Mouse (Mus musculus) lung, embryonic 14.5 days (tissue): Measurements from ENCODE around the gene Slc25a22. TPM values are rescaled to one million over a fixed set of nuclear protein-coding genes. Genes with fewer than 3 reads are reported as not detected.
A peak's percentile ranks its signal among the peaks of the same experiment; 100 is the strongest.
"Not testable (repeated sequence)": the region's sequence is repeated elsewhere in the genome, so short reads cannot be mapped to it uniquely, and the experiment has no call there.

Experiments
- ATAC-seq: fragments of 200-750 bp; cut with Nextera tagmentation; 2 replicates; pipeline ENCODE4 v1.8.0; 2017; ENCODE audit warnings: mild to moderate bottlenecking, moderate TSS enrichment, moderate library complexity; ENCODE audit not compliant: insufficient read depth
- DNase-seq: peaks from one replicate; pipeline ENCODE4 v3.0.0-alpha.2; 2015
- H3K27ac ChIP-seq: fragments of 300-500 bp; sonication (generic); 2 replicates; pipeline ENCODE4 v1.5.1; 2014; ENCODE audit warnings: low read depth, mild to moderate bottlenecking, moderate library complexity
- H3K27me3 ChIP-seq: fragments of 300-500 bp; sonication (generic); 2 replicates; pipeline ENCODE4 v1.6.1; 2014; ENCODE audit warnings: low read length, control low read depth; ENCODE audit not compliant: insufficient read depth
- H3K36me3 ChIP-seq: fragments of 300-500 bp; sonication (generic); 2 replicates; pipeline ENCODE4 v1.6.1; 2014; ENCODE audit warnings: control low read depth; ENCODE audit not compliant: insufficient read depth
- H3K4me1 ChIP-seq: fragments of 300-500 bp; sonication (generic); 2 replicates; pipeline ENCODE4 v1.6.1; 2014; ENCODE audit warnings: antibody characterized with exemption, control low read depth; ENCODE audit not compliant: insufficient read depth
- H3K4me2 ChIP-seq: fragments of 300-500 bp; sonication (generic); 2 replicates; pipeline ENCODE4 v1.6.1; 2014; ENCODE audit warnings: mild to moderate bottlenecking
- H3K4me3 ChIP-seq: fragments of 300-500 bp; sonication (generic); 2 replicates; pipeline ENCODE4 v1.5.1; 2014; ENCODE audit warnings: low read depth, low read length
- H3K9ac ChIP-seq: fragments of 300-500 bp; sonication (generic); 2 replicates; pipeline ENCODE4 v1.6.1; 2014
- H3K9me3 ChIP-seq: fragments of 300-500 bp; sonication (generic); 2 replicates; pipeline ENCODE4 v1.6.1; 2016; ENCODE audit warnings: low read depth, low read length, control low read depth
- CTCF ChIP-seq: IDR thresholded peaks from 2 replicates; pipeline ENCODE4 v1.5.1; 2016; ENCODE audit warnings: antibody characterized with exemption, low read depth
- WGBS: fragments of 180-500 bp; shearing (Covaris S2); extraction: QIAGEN DNeasy Blood & Tissue Kit; methylation state at CpG from one replicate; pipeline ENCODE4 v1.1.7; 2014; 5-methylcytosine and 5-hydroxymethylcytosine counted together
- polyA plus RNA-seq: library from polyadenylated mRNA; unstranded; fragments of >200 nt; fragmentation: Nextera tagmentation; extraction: Ambion mirVana; gene quantifications from 2 replicates; pipeline ENCODE4 v1.2.1, GENCODE M21; 2014

Gene Slc25a22
- polyA plus RNA-seq, 1 experiment from 2014 or later, result 30.1 TPM

- Histone ChIP-seq H3K4me3 (no peak overlapping the region), H3K9me3 (no peaks in the 10 kb centered on the region), H3K27ac (no peak overlapping the region), H3K9ac (no peak overlapping the region), H3K27me3 (peaks cover 2% of the 10 kb centered on the region; the same call in 1 of the 2 replicates), H3K4me1 (peaks cover 16% of the 10 kb centered on the region), H3K4me2 (no peak overlapping the region), H3K36me3 (peaks cover 43% of the 10 kb centered on the region)
- no peak for TF ChIP-seq CTCF
- no peak for ATAC-seq
- no peak for DNase-seq
Observed at GRCm38 (mm10) chr7:141451928-141452327, 14.2 kb upstream of the Slc25a22 start.

GRCm38 (mm10) chr7:141447110-141447991, 9.7 kb upstream of the Slc25a22 start, which contains the start of gene Rplp2:
TSS of gene Rplp2 (plus strand) at chr7:141447370.
- Histone ChIP-seq H3K4me3 (peak within 1 kb of the TSS; percentile 89), H3K9me3 (no peaks in the 10 kb centered on the region), H3K36me3 (peaks cover 43% of the 10 kb centered on the region), H3K27ac (peak within 1 kb of the TSS; percentile 82), H3K4me2 (peak within 1 kb of the TSS; percentile 90), H3K9ac (peak within 1 kb of the TSS; percentile 95), H3K27me3 (no peaks in the 10 kb centered on the region), H3K4me1 (peaks cover 22% of the 10 kb centered on the region)
- DNase-seq (peak; percentile 95), ATAC-seq (peak; percentile 91)
- TF ChIP-seq CTCF, result no peak; the same call in 1 of the 2 replicates
- under 1% methylated on average over 63 of the region's 63 CpGs for WGBS

DNA sequence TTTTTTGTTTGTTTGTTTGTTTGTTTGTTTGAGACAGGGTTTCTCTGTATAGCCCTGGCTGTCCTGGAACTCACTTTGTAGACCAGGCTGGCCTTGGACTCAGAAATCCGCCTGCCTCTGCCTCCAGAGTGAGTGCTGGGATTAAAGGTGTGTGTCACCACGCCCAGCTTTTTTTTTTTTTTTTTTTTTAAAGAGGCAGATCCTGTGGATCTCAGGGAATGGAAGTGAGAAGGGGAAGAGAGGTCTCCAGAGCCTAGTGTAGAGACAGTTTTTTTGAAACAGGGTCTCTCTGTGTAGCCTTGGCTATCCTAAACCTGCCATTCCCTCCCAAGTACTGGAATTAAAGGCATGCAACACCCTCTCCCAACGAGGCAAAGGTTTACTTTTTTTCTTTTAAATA, 8.7 kb upstream of the Slc25a22 start:
- Histone ChIP-seq H3K4me1 (peaks cover 22% of the 10 kb centered on the region), H3K36me3 (peaks cover 33% of the 10 kb centered on the region), H3K4me2 (peak overlapping the region; percentile 90)
- ATAC-seq, H3K9ac ChIP-seq, H3K9me3 ChIP-seq, H3K27me3 ChIP-seq, H3K27ac ChIP-seq, DNase-seq, H3K4me3 ChIP-seq: not testable (repeated sequence)
- WGBS, result 75% methylated on average over 3 of the region's 3 CpGs

DNA sequence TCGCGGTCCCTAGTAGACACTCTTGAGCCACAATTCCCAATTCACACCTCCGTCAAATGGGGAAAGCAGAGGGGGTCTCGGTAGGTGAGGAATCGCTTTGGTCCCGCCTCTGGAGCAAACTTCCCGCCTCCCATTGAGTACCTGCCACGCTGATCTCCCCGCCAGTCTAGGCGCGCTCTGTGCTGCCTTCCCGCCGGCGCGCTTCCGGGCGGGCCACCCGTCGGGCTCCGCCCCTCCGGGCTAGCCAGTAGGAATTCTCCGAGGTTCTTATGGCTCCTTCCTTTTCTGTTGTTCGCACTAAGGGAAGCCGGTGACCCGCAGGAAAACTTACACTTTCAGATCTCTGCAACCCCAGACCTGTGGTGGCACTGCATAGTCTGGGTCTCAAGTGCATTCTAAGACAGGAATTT, 6.1 kb upstream of the Slc25a22 start, which contains the start of gene Pidd1:
Pidd1 (minus strand) TSS at position 198 of the 410 bp plus-strand sequence.
- under 1% methylated on average over 25 of the region's 25 CpGs for WGBS
- ATAC-seq, result peak; percentile 57

DNA sequence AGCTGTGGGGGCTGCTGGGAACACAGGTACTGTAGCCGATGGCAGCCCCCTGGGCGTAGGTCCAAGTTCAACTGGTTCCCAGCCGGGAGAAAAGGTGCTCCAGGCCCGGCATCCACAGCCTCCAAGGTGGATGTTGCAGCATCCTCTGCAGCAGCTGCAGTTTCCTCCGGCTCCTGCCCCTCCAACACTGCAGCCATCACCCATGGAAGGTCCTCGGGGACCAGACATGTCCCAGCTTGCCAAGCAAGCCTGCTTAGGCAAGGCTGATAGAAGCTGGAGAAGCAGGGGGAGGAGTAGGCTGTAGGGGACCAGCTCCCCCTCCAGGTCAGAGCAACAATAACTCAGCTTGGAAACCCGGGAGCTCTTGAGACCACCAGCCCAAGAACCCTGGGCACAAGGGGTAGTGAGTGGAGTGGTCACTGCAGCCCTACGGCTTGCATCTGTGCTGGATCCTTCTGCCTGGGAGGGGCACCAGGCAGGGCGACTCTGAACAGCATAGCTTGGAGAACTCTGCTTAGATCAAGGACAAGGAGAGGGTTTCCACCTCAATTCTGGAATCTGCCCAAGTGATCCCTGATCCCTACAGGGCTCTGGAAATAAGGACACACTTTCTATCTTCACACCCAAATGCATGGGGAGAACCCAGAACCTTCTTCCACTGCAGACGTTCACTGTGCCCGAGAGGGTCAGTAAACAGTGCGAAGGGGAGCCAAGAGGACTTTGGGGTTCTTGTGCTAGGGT, 5.6 kb upstream of the Slc25a22 start:
- ATAC-seq (peak; percentile 4; the same call in 1 of the 2 replicates), DNase-seq (peak; percentile 71)
- H3K27me3 ChIP-seq, result no peaks in the 10 kb centered on the region
- H3K4me1 ChIP-seq, result peaks cover 16% of the 10 kb centered on the region
- no peaks in the 10 kb centered on the region for H3K9me3 ChIP-seq
- H3K27ac ChIP-seq, result peak overlapping the region; percentile 62
- H3K36me3 ChIP-seq, result peaks cover 30% of the 10 kb centered on the region
- peak overlapping the region; percentile 65 for H3K9ac ChIP-seq
- H3K4me2 ChIP-seq, result peak overlapping the region; percentile 90
- peak overlapping the region; percentile 55 for H3K4me3 ChIP-seq
- peak; percentile 64 for TF ChIP-seq CTCF
- WGBS, result 11% methylated on average over 12 of the region's 12 CpGs

More for the DNA sequence above, 6.1 kb upstream of the Slc25a22 start, which contains the start of gene Pidd1:
- Histone ChIP-seq H3K4me1 (peaks cover 22% of the 10 kb centered on the region), H3K4me2 (peak within 1 kb of the TSS; percentile 90), H3K9me3 (no peaks in the 10 kb centered on the region), H3K4me3 (peak within 1 kb of the TSS; percentile 55), H3K9ac (peak within 1 kb of the TSS; percentile 65), H3K36me3 (peaks cover 30% of the 10 kb centered on the region), H3K27me3 (no peaks in the 10 kb centered on the region), H3K27ac (peak within 1 kb of the TSS; percentile 62)
- TF ChIP-seq CTCF, result no peak
- peak; percentile 92 for DNase-seq

DNA sequence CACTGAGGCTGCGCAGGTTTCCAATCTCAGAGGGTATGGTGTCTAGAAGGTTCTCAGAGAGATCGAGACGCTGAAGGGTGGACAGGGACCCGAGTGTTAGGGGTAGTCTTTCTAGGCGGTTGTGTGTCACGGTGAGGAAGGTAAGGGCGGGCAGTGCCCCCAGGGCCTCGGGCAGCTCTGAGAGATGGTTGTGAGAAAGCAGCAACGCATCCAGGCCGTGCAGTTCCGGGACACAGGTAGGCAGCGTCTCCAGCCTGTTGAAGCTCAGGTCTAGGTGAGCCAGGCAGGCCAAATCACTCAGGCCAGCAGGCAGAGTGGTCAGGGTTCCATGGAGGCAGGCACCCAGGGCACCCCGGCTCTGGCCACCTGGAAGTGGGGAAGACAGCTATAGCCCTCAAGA, 4.5 kb upstream of the Slc25a22 start:
- Histone ChIP-seq H3K4me2 (peak overlapping the region; percentile 90), H3K4me3 (peak overlapping the region; percentile 55), H3K36me3 (peaks cover 29% of the 10 kb centered on the region), H3K27me3 (no peaks in the 10 kb centered on the region), H3K9me3 (no peaks in the 10 kb centered on the region), H3K9ac (peak overlapping the region; percentile 65), H3K27ac (no peak overlapping the region), H3K4me1 (peaks cover 15% of the 10 kb centered on the region)
- no peak for DNase-seq
- ATAC-seq, result no peak
- TF ChIP-seq CTCF, result no peak
- 92% methylated on average over 13 of the region's 13 CpGs for WGBS

DNA sequence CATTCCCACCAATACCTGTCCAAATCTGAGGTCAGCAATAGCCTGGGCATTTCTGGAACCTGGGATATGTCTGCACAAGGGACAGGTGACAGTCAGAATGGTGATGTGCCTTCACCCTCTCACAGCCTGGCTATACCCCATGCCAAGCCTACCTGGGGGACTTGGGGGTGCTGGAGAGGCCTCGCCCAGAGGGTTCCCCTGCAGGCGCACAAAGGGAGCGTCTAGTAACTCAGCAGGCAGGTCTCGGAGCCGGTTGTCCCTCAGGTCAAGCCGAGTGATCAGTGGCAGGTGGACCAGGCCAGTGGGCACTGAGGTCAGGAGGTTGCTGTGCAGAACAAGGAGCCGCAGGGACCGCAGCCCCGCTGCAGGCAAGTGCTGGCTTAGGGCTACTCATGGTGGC, 3.8 kb upstream of the Slc25a22 start:
- H3K27ac ChIP-seq, result no peak overlapping the region
- no peak overlapping the region; the same call in 1 of the 2 replicates for H3K4me2 ChIP-seq
- no peak for ATAC-seq
- no peak overlapping the region for H3K4me3 ChIP-seq
- H3K4me1 ChIP-seq, result peaks cover 17% of the 10 kb centered on the region
- H3K27me3 ChIP-seq, result no peaks in the 10 kb centered on the region
- H3K9me3 ChIP-seq, result no peaks in the 10 kb centered on the region
- peaks cover 29% of the 10 kb centered on the region for H3K36me3 ChIP-seq
- DNase-seq, result no peak
- peak overlapping the region; percentile 13; the same call in 1 of the 2 replicates for H3K9ac ChIP-seq
- no peak for TF ChIP-seq CTCF
- 88% methylated on average over 9 of the region's 9 CpGs for WGBS
